8 mouse cellular contexts compared by ENCODE assay signal in genomic region chr11:100960540-100960939, GRCm38 (mm10). TPM values are rescaled to one million over a fixed set of nuclear protein-coding genes. Genes with fewer than 3 reads are reported as not detected.
DNase-seq lines count a peak whose midpoint lies in the region; ATAC-seq and TF ChIP-seq lines count a peak whose summit lies in the region.

No protein-coding gene starts in this region.

- no peak for TF ChIP-seq POLR2A in embryonic fibroblast, embryonic 13.5 days (IDR thresholded peaks at IDR 0.05; ENCODE audit: low read depth, low read length)

- DNase-seq in frontal cortex, postnatal 14 days (ENCODE audit: low spot score in 2 of 2): no peak
- peak; percentile 69 for DNase-seq in adrenal gland, adult 8-10 months
- peak; percentile 82 for DNase-seq in kidney, postnatal 14 days
- DNase-seq in lung, postnatal 36 days: peak; percentile 95

- no peak overlapping the region for H3K4me3 ChIP-seq in embryonic fibroblast, embryonic 13.5 days (ENCODE audit: insufficient read depth, low read length)
- no peak overlapping the region for H3K4me3 ChIP-seq in heart, embryonic 15.5 days

- H3K4me2 ChIP-seq in heart, embryonic 15.5 days: peak overlapping the region; percentile 40

- H3K9ac ChIP-seq in heart, embryonic 15.5 days: peak overlapping the region; percentile 30; the same call in 1 of the 2 replicates

- no peaks in the 10 kb centered on the region for H3K9me3 ChIP-seq in heart, embryonic 15.5 days (replicated peaks)

- peak; percentile 57; the same call in 1 of the 2 replicates for ATAC-seq in frontal cortex, adult (ENCODE audit: low TSS enrichment)
- peak; percentile 55 for ATAC-seq in heart, embryonic 15.5 days (replicated peaks; ENCODE audit: insufficient number of reproducible peaks, insufficient read depth, low FRiP score, low read depth)
- ATAC-seq in inflammation-experienced regulatory T-cells, adult 6 months: no peak

- H3K36me3 ChIP-seq in heart, embryonic 15.5 days: peaks cover 29% of the 10 kb centered on the region

- H3K27ac ChIP-seq in embryonic fibroblast, embryonic 13.5 days (ENCODE audit: insufficient read depth, low read length): peak overlapping the region; percentile 0; the same call in 1 of the 2 replicates
- H3K27ac ChIP-seq in heart, embryonic 15.5 days: peak overlapping the region; percentile 79

- H3K4me1 ChIP-seq in embryonic fibroblast, embryonic 13.5 days (ENCODE audit: control insufficient read depth, insufficient read depth, low read length): peaks cover 26% of the 10 kb centered on the region
- H3K4me1 ChIP-seq in heart, embryonic 15.5 days (replicated peaks): peaks cover 84% of the 10 kb centered on the region

- WGBS in heart, embryonic 15.5 days: 13% methylated on average over 6 of the region's 6 CpGs

- no peaks in the 10 kb centered on the region for H3K27me3 ChIP-seq in heart, embryonic 15.5 days

- TF ChIP-seq CTCF in embryonic fibroblast, embryonic 13.5 days (IDR thresholded peaks at IDR 0.05; ENCODE audit: borderline replicate concordance, insufficient read depth, low read length): no peak

RNA-seq across cellular contexts. Expression of gene Cavin1, which starts 10.1 kb away (rescaled TPM):
- total RNA-seq in adrenal gland, adult 8-10 months (2022): 100 to 1,000 TPM; 321 to 363 (median 344) TPM
- 387 and 486 TPM in 2 replicates for polyA plus RNA-seq in embryonic fibroblast, embryonic 13.5 days (2011; ENCODE audit: insufficient read length, low read depth, missing spikeins)
- 429 and 457 TPM in 2 replicates for polyA plus RNA-seq in heart, embryonic 15.5 days (2015; fragmentation: Nextera tagmentation; extraction: Ambion mirVana)
- under 1 TPM in 2 of 3 experiments, not detected in 1; 0.09 to 0.26 TPM for polyA plus RNA-seq in inflammation-experienced regulatory T-cells, adult 6 months (2017; shearing (Covaris generic))

RNA-seq across cellular contexts. Expression of gene Stat3, which starts 21.2 kb away (rescaled TPM):
- 100 to 1,000 TPM in 1 of 4 experiments, 10 to 100 TPM in 3; 84.0 to 116 (median 95.7) TPM for total RNA-seq in adrenal gland, adult 8-10 months (2022)
- 122 and 158 TPM in 2 replicates for polyA plus RNA-seq in embryonic fibroblast, embryonic 13.5 days (2011; ENCODE audit: insufficient read length, low read depth, missing spikeins)
- polyA plus RNA-seq in heart, embryonic 15.5 days (2015; fragmentation: Nextera tagmentation; extraction: Ambion mirVana): 50.6 and 60.8 TPM in 2 replicates
- polyA plus RNA-seq in inflammation-experienced regulatory T-cells, adult 6 months (2017; shearing (Covaris generic)): 100 to 1,000 TPM in 1 of 3 experiments, 10 to 100 TPM in 2; 79.3 to 111 (median 99.2) TPM

RNA-seq across cellular contexts. Expression of gene Atp6v0a1, which starts 48.7 kb away (rescaled TPM):
- 100 to 1,000 TPM; 155 to 222 (median 186) TPM for total RNA-seq in adrenal gland, adult 8-10 months (2022)
- 43.7 and 50.7 TPM in 2 replicates for polyA plus RNA-seq in embryonic fibroblast, embryonic 13.5 days (2011; ENCODE audit: insufficient read length, low read depth, missing spikeins)
- polyA plus RNA-seq in heart, embryonic 15.5 days (2015; fragmentation: Nextera tagmentation; extraction: Ambion mirVana): 54.1 and 54.4 TPM in 2 replicates
- 1 to 10 TPM; 1.3 to 7.7 (median 6.8) TPM for polyA plus RNA-seq in inflammation-experienced regulatory T-cells, adult 6 months (2017; shearing (Covaris generic))

Comparison
In these comparisons a context has a peak if more than half of its experiments do, and no peak if none do; other contexts are left out.
1. DNase-seq: peak in adrenal gland, adult 8-10 months (single experiment), kidney, postnatal 14 days (single experiment) and lung, postnatal 36 days (single experiment); none in frontal cortex, postnatal 14 days (0 of 2).
2. RNA of gene Cavin1, which starts 10.1 kb away (polyA plus RNA-seq): 429 to 457 TPM in heart, embryonic 15.5 days and 387 to 486 TPM in embryonic fibroblast, embryonic 13.5 days; 0.09 to 0.26 TPM in inflammation-experienced regulatory T-cells, adult 6 months; every median in the first group is over 100 times any median in the second.